In genomic region chr6:29145456-29146307, GRCm38 (mm10) we compare ENCODE assay signal across 13 mouse cellular contexts. TPM values are rescaled to one million over a fixed set of nuclear protein-coding genes. Genes with fewer than 3 reads are reported as not detected.
DNase-seq lines count a peak whose midpoint lies in the region; ATAC-seq lines count a peak whose summit lies in the region.
"Had no signal": no experiment of that assay in that cellular context is flagged by ENCODE, and none has a peak within 500 bp of the region (broad histone marks: within the 10 kb centered on the region; RNA-seq: fewer than 3 reads in every experiment).

No protein-coding gene starts in this region.

- peak; percentile 89 for DNase-seq in heart, adult 11 months
- no peak for DNase-seq in heart, postnatal 25 days (ENCODE audit: low spot score)
- DNase-seq in layer of hippocampus, adult 18-20 months (ENCODE audit: low spot score in 2 of 2), result peak; percentile 50 to 64
- DNase-seq in layer of hippocampus, adult 9-10 months (ENCODE audit: low spot score), result no peak
- DNase-seq: gastrocnemius, postnatal 36 days; kidney, postnatal 36 days; thymus, postnatal 4 days had no signal

- no peak overlapping the region for H3K4me3 ChIP-seq in heart, embryonic 12.5 days
- no peak overlapping the region for H3K4me3 ChIP-seq in liver, embryonic 12.5 days
- H3K4me3 ChIP-seq in midbrain, embryonic 16.5 days (ENCODE audit: low read depth, low read length), result no peak overlapping the region
- H3K4me3 ChIP-seq in neural tube, embryonic 15.5 days (replicated peaks), result no peak overlapping the region
- H3K4me3 ChIP-seq: midbrain, embryonic 15.5 days had no signal

- H3K4me1 ChIP-seq in heart, embryonic 12.5 days (replicated peaks), result peaks cover 31% of the 10 kb centered on the region
- peaks cover 4% of the 10 kb centered on the region; the same call in 1 of the 2 replicates for H3K4me1 ChIP-seq in liver, embryonic 12.5 days
- no peaks in the 10 kb centered on the region for H3K4me1 ChIP-seq in midbrain, embryonic 16.5 days (ENCODE audit: control insufficient read depth, insufficient read depth, low read length)
- H3K4me1 ChIP-seq in neural tube, embryonic 15.5 days, result no peaks in the 10 kb centered on the region
- H3K4me1 ChIP-seq: midbrain, embryonic 15.5 days had no signal

- H3K9me3 ChIP-seq in heart, embryonic 12.5 days (replicated peaks), result no peaks in the 10 kb centered on the region
- no peaks in the 10 kb centered on the region for H3K9me3 ChIP-seq in liver, embryonic 12.5 days (replicated peaks)
- no peaks in the 10 kb centered on the region for H3K9me3 ChIP-seq in midbrain, embryonic 16.5 days (replicated peaks; ENCODE audit: control insufficient read depth, low read length, poor library complexity, severe bottlenecking)
- no peaks in the 10 kb centered on the region for H3K9me3 ChIP-seq in neural tube, embryonic 15.5 days (replicated peaks)
- H3K9me3 ChIP-seq: midbrain, embryonic 15.5 days had no signal

- peak overlapping the region; percentile 5; the same call in 1 of the 2 replicates for H3K9ac ChIP-seq in heart, embryonic 12.5 days
- H3K9ac ChIP-seq in liver, embryonic 12.5 days, result no peak overlapping the region
- no peak overlapping the region for H3K9ac ChIP-seq in midbrain, embryonic 16.5 days (ENCODE audit: low read depth, low read length)
- no peak overlapping the region for H3K9ac ChIP-seq in neural tube, embryonic 15.5 days (replicated peaks)
- H3K9ac ChIP-seq: midbrain, embryonic 15.5 days had no signal

- peak; percentile 79 for ATAC-seq in heart, embryonic 12.5 days (ENCODE audit: insufficient number of reproducible peaks, low FRiP score)
- ATAC-seq in liver, embryonic 12.5 days, result 0 out of 2 replicates have a peak, but pooled peaks have one; percentile 27
- no peak for ATAC-seq in midbrain, embryonic 16.5 days
- no peak for ATAC-seq in neural tube, embryonic 15.5 days (ENCODE audit: low FRiP score)
- ATAC-seq: midbrain, embryonic 15.5 days had no signal

- intact Hi-C loops in heart, postnatal 25 days (cut with DNase I), result no loop called here

- H3K27ac ChIP-seq in heart, embryonic 12.5 days (ENCODE audit: poor library complexity, severe bottlenecking), result peak overlapping the region; percentile 59
- H3K27ac ChIP-seq in liver, embryonic 12.5 days, result peak overlapping the region; percentile 38
- H3K27ac ChIP-seq in midbrain, embryonic 16.5 days (ENCODE audit: low read length), result no peak overlapping the region
- H3K27ac ChIP-seq in neural tube, embryonic 15.5 days (replicated peaks), result no peak overlapping the region
- H3K27ac ChIP-seq: midbrain, embryonic 15.5 days had no signal

- H3K4me2 ChIP-seq in heart, embryonic 12.5 days, result peak overlapping the region; percentile 25
- H3K4me2 ChIP-seq in liver, embryonic 12.5 days, result no peak overlapping the region
- no peak overlapping the region for H3K4me2 ChIP-seq in midbrain, embryonic 16.5 days (ENCODE audit: low read length)
- H3K4me2 ChIP-seq in neural tube, embryonic 15.5 days, result no peak overlapping the region
- H3K4me2 ChIP-seq: midbrain, embryonic 15.5 days had no signal

- peaks cover 28% of the 10 kb centered on the region for H3K36me3 ChIP-seq in heart, embryonic 12.5 days
- H3K36me3 ChIP-seq in liver, embryonic 12.5 days, result peaks cover 50% of the 10 kb centered on the region
- H3K36me3 ChIP-seq in midbrain, embryonic 16.5 days (ENCODE audit: control insufficient read depth, insufficient read depth, low read length), result no peaks in the 10 kb centered on the region
- H3K36me3 ChIP-seq in neural tube, embryonic 15.5 days, result peaks cover 23% of the 10 kb centered on the region

- 30% methylated on average over 12 of the region's 12 CpGs for WGBS in heart, embryonic 12.5 days
- 66% methylated on average over 12 of the region's 12 CpGs for WGBS in liver, embryonic 12.5 days (ENCODE audit: insufficient replicate concordance)
- WGBS in midbrain, embryonic 16.5 days, result 79% methylated on average over 12 of the region's 12 CpGs
- WGBS in neural tube, embryonic 15.5 days, result 68% methylated on average over 12 of the region's 12 CpGs

- H3K27me3 ChIP-seq in heart, embryonic 12.5 days (replicated peaks), result no peaks in the 10 kb centered on the region
- H3K27me3 ChIP-seq in liver, embryonic 12.5 days (replicated peaks), result no peaks in the 10 kb centered on the region
- no peaks in the 10 kb centered on the region for H3K27me3 ChIP-seq in midbrain, embryonic 16.5 days (ENCODE audit: control insufficient read depth, insufficient read depth, low read depth, low read length)
- H3K27me3 ChIP-seq in neural tube, embryonic 15.5 days (replicated peaks), result no peaks in the 10 kb centered on the region
- H3K27me3 ChIP-seq: midbrain, embryonic 15.5 days had no signal

RNA-seq across cellular contexts. Expression of gene Rbm28, which starts 19.1 kb away (rescaled TPM):
- total RNA-seq in heart, postnatal 25 days (2021), result 10 to 100 TPM; 18.3 to 18.4 TPM
- 10 to 100 TPM; 43.1 to 43.2 TPM for total RNA-seq in layer of hippocampus, adult 18-20 months (2021)
- polyA plus RNA-seq in heart, embryonic 12.5 days (2016; fragmentation: Nextera tagmentation; extraction: Ambion mirVana), result 32.4 and 35.6 TPM in 2 replicates
- 23.2 and 27.2 TPM in 2 replicates for polyA plus RNA-seq in liver, embryonic 12.5 days (2016; fragmentation: Nextera tagmentation; extraction: Ambion mirVana)
- polyA plus RNA-seq in midbrain, embryonic 16.5 days (2015; fragmentation: Nextera tagmentation; extraction: Ambion mirVana), result 43.1 and 43.4 TPM in 2 replicates
- 38.2 and 41.1 TPM in 2 replicates for polyA plus RNA-seq in neural tube, embryonic 15.5 days (2015; fragmentation: Nextera tagmentation; extraction: Ambion mirVana)

RNA-seq across cellular contexts. Expression of gene Prrt4, which starts 33.7 kb away (rescaled TPM):
- total RNA-seq in heart, postnatal 25 days (2021), result 1 to 10 TPM; 3.1 to 3.6 TPM
- total RNA-seq in layer of hippocampus, adult 18-20 months (2021), result 1 to 10 TPM; 2.4 to 2.6 TPM
- polyA plus RNA-seq in heart, embryonic 12.5 days (2016; fragmentation: Nextera tagmentation; extraction: Ambion mirVana), result 3.0 and 3.1 TPM in 2 replicates
- 0.07 and 0.12 TPM in 2 replicates for polyA plus RNA-seq in liver, embryonic 12.5 days (2016; fragmentation: Nextera tagmentation; extraction: Ambion mirVana)
- polyA plus RNA-seq in midbrain, embryonic 16.5 days (2015; fragmentation: Nextera tagmentation; extraction: Ambion mirVana), result 11.4 and 11.6 TPM in 2 replicates
- polyA plus RNA-seq in neural tube, embryonic 15.5 days (2015; fragmentation: Nextera tagmentation; extraction: Ambion mirVana), result 12.6 and 13.9 TPM in 2 replicates
- total RNA-seq: MEL had no signal

Comparison
In these comparisons a context has a peak if more than half of its experiments do, and no peak if none do; other contexts are left out.
1. DNase-seq: peak in heart, adult 11 months (single experiment) and layer of hippocampus, adult 18-20 months (2 of 2); none in heart, postnatal 25 days (single experiment) and layer of hippocampus, adult 9-10 months (single experiment).
2. ATAC-seq: peak in heart, embryonic 12.5 days (single experiment) and liver, embryonic 12.5 days (single experiment); none in midbrain, embryonic 16.5 days (single experiment) and neural tube, embryonic 15.5 days (single experiment).
3. H3K27ac ChIP-seq: peak in heart, embryonic 12.5 days (single experiment) and liver, embryonic 12.5 days (single experiment); none in midbrain, embryonic 16.5 days (single experiment) and neural tube, embryonic 15.5 days (single experiment).